Mouse (Mus musculus): ENCODE results near the gene Gjb4. TPM values are rescaled to one million over a fixed set of nuclear protein-coding genes. Genes with fewer than 3 reads are reported as not detected.

Gene Gjb4
- polyA plus RNA-seq, 1 experiment: not detected

DNA sequence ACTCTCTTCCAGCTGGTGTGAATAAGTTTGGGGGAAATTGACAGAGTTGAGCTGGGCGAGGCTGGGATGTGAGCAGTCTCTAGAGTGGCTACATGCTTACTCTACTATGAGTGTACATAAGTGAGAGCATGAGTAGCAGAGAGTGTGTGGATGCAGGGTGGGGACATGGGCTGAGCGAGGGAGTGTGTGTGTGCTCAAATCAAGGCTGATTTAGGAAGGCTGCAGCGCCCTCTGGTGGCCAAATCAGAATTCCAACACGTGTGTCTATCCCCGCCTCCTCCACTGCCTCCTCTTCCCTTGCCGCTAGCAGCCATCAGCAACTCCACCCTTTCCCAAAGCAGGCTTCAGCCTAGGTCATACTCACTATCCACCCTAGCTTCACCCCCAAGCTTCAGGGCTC, 29.1 kb downstream of the Gjb4 start:
- no peaks in the 10 kb centered on the region for H3K36me3 ChIP-seq (ENCODE audit: control insufficient read depth, insufficient read depth, low read length)
- TF ChIP-seq POLR2A (IDR thresholded peaks at IDR 0.05; ENCODE audit: low read depth, low read length) (no peak), CTCF (IDR thresholded peaks at IDR 0.05; ENCODE audit: extremely low read depth, insufficient read depth, insufficient read length, insufficient replicate concordance) (peak; percentile 69)
- no peaks in the 10 kb centered on the region for H3K4me1 ChIP-seq (ENCODE audit: control insufficient read depth, insufficient read depth, insufficient read length)
- peak; percentile 8 to 34 for DNase-seq (ENCODE audit: low read depth in 1 of 2, low spot score in 2 of 2)
- no peak overlapping the region for H3K27ac ChIP-seq (ENCODE audit: insufficient read depth, low read length)
- no peak overlapping the region for H3K4me3 ChIP-seq (ENCODE audit: extremely low read depth, insufficient read depth, insufficient read length)
- H3K27me3 ChIP-seq (ENCODE audit: control insufficient read depth, insufficient read depth, low read length): no peaks in the 10 kb centered on the region
- 29% methylated on average over 6 of the region's 6 CpGs for WGBS

DNA sequence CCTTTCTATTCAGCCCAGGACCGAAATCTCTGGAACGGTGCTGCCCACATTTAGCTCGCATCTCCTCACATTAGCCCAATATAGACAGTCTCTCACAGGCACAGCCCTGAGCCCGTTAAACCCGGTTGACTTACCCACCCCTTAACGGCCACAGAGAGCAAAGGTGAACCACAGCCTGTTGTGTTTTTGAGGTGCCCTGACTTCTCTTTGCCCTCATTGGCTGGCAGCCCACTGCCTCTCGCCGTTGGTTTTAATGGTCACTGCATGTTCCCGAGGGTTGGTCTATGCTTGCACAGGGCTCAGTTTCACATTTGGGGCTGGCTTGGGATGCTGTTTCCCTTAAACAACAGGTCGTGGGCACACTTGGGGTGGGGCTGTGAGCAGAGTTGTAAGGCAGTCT, 29.6 kb downstream of the Gjb4 start:
- no peak for DNase-seq (ENCODE audit: low read depth in 1 of 2, low spot score in 2 of 2)
- no peak overlapping the region for H3K27ac ChIP-seq (ENCODE audit: insufficient read depth, low read length)

DNA sequence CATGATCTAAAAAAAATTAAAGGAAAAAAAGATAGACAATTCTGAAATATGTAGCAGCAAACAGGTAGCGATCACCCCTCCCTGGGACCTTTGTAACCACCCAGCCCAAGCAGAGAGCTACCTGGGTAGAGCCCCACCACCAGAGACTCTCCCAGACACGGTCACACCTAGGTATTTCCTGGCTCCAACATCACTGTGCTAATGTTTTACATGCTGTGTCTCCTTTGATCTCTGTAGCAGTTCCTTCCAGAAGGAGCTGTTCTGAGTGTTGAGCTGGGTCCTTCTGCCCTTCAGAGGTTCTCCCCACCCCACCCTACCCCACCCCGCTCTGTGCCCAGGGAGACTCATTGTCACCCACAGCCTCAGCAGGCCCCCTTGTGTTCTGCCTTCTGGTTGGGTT, 30.2 kb downstream of the Gjb4 start:
- no peaks in the 10 kb centered on the region for H3K27me3 ChIP-seq (ENCODE audit: control insufficient read depth, insufficient read depth, low read length)
- H3K4me1 ChIP-seq (ENCODE audit: control insufficient read depth, insufficient read depth, insufficient read length): no peaks in the 10 kb centered on the region
- H3K36me3 ChIP-seq (ENCODE audit: control insufficient read depth, insufficient read depth, low read length): no peaks in the 10 kb centered on the region
- DNase-seq (ENCODE audit: low read depth in 1 of 2, low spot score in 2 of 2): no peak
- H3K4me3 ChIP-seq (ENCODE audit: extremely low read depth, insufficient read depth, insufficient read length): no peak overlapping the region
- H3K27ac ChIP-seq (ENCODE audit: insufficient read depth, low read length): no peak overlapping the region
- TF ChIP-seq CTCF (IDR thresholded peaks at IDR 0.05; ENCODE audit: extremely low read depth, insufficient read depth, insufficient read length, insufficient replicate concordance): no peak
- no peak for TF ChIP-seq POLR2A (IDR thresholded peaks at IDR 0.05; ENCODE audit: low read depth, low read length)
- WGBS: 84% methylated on average over 3 of the region's 3 CpGs

More for the DNA sequence above, 29.6 kb downstream of the Gjb4 start:
- no peak overlapping the region for H3K4me3 ChIP-seq (ENCODE audit: extremely low read depth, insufficient read depth, insufficient read length)
- WGBS: 76% methylated on average over 10 of the region's 10 CpGs
- H3K36me3 ChIP-seq (ENCODE audit: control insufficient read depth, insufficient read depth, low read length): no peaks in the 10 kb centered on the region
- H3K27me3 ChIP-seq (ENCODE audit: control insufficient read depth, insufficient read depth, low read length): no peaks in the 10 kb centered on the region
- TF ChIP-seq POLR2A (IDR thresholded peaks at IDR 0.05; ENCODE audit: low read depth, low read length) (no peak), CTCF (IDR thresholded peaks at IDR 0.05; ENCODE audit: extremely low read depth, insufficient read depth, insufficient read length, insufficient replicate concordance) (no peak)
- no peaks in the 10 kb centered on the region for H3K4me1 ChIP-seq (ENCODE audit: control insufficient read depth, insufficient read depth, insufficient read length)

DNA sequence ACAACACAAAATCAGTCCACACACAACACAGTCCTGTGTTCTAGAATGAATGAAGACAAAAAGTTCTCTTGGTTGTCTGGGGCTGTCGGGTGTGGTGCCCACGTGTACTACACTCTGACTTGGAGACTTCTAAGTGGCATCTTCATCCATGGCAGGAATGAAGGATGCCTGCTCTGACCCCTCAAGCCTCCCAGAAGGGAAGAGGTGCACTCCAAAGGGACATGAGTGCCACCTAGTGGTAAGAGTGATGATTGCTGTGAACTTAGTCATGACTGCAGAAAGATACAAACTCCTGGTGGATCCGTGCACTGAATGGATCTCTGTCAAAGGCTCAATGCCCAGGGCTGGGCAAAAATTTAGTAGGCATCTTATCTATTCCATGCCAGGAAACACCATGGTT, 34.3 kb downstream of the Gjb4 start:
- peak; percentile 8 to 42 for DNase-seq (ENCODE audit: low read depth in 1 of 2, low spot score in 2 of 2)
- WGBS: 7% methylated on average over 3 of the region's 3 CpGs
- TF ChIP-seq CTCF (IDR thresholded peaks at IDR 0.05; ENCODE audit: extremely low read depth, insufficient read depth, insufficient read length, insufficient replicate concordance) (peak; percentile 57; the same call in 1 of the 2 replicates), POLR2A (IDR thresholded peaks at IDR 0.05; ENCODE audit: low read depth, low read length) (no peak)
- no peaks in the 10 kb centered on the region for H3K27me3 ChIP-seq (ENCODE audit: control insufficient read depth, insufficient read depth, low read length)
- no peaks in the 10 kb centered on the region for H3K4me1 ChIP-seq (ENCODE audit: control insufficient read depth, insufficient read depth, insufficient read length)
- H3K27ac ChIP-seq (ENCODE audit: insufficient read depth, low read length): no peak overlapping the region
- H3K4me3 ChIP-seq (ENCODE audit: extremely low read depth, insufficient read depth, insufficient read length): no peak overlapping the region
- H3K36me3 ChIP-seq (ENCODE audit: control insufficient read depth, insufficient read depth, low read length): no peaks in the 10 kb centered on the region

DNA sequence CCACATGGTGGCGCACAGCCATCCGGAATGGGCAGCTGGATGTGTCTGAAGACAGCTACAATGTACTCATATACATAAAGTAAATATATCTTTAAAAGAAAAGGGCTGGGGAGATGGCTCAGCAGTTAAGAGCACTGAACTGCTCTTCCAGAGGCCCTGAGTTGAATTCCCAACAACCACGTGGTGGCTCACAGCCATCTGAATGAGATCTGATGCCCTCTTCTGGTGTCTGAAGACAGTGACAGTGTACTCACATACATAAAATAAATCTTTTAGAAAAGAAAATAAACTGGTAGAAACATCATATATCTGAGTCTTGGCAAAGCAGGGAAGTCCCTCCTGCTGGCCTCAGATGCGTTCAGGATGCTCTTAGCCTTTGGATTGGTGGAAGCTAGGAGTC, 36.7 kb downstream of the Gjb4 start:
- no peak overlapping the region for H3K4me3 ChIP-seq (ENCODE audit: extremely low read depth, insufficient read depth, insufficient read length)
- no peak overlapping the region for H3K27ac ChIP-seq (ENCODE audit: insufficient read depth, low read length)
- peaks cover 3% of the 10 kb centered on the region; the same call in 1 of the 2 replicates for H3K4me1 ChIP-seq (ENCODE audit: control insufficient read depth, insufficient read depth, insufficient read length)
- no peak for DNase-seq (ENCODE audit: low read depth in 1 of 2, low spot score in 2 of 2)
- H3K27me3 ChIP-seq (ENCODE audit: control insufficient read depth, insufficient read depth, low read length): no peaks in the 10 kb centered on the region
- no peaks in the 10 kb centered on the region for H3K36me3 ChIP-seq (ENCODE audit: control insufficient read depth, insufficient read depth, low read length)
- WGBS: 68% methylated on average over 4 of the region's 4 CpGs
- no peak for TF ChIP-seq POLR2A (IDR thresholded peaks at IDR 0.05; ENCODE audit: low read depth, low read length)
- TF ChIP-seq CTCF (IDR thresholded peaks at IDR 0.05; ENCODE audit: extremely low read depth, insufficient read depth, insufficient read length, insufficient replicate concordance): no peak

DNA sequence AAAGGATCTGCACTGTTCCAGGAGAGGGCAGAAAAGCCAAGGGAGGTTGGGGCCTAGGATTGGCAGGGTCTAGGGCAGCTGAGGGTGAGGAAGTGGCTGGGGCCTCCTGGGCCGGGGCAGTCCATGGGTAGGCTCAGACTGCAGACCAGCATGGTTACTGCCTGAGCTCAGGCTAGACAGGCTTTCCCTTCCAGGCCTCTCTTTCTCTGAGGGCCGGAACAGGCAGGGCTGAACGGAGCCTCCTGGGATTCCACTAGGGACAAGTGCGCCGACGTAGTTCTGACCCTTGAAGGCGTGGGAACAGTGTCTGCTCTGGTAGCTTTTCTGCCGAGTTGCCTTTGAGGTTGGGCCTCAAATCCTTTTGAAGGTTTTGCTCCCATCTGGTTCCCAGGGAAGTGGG, 38.1 kb downstream of the Gjb4 start:
- no peak overlapping the region for H3K27ac ChIP-seq (ENCODE audit: insufficient read depth, low read length)
- 87% methylated on average over 8 of the region's 8 CpGs for WGBS
- DNase-seq (ENCODE audit: low read depth in 1 of 2, low spot score in 2 of 2): no peak
- peaks cover 3% of the 10 kb centered on the region; the same call in 1 of the 2 replicates for H3K4me1 ChIP-seq (ENCODE audit: control insufficient read depth, insufficient read depth, insufficient read length)
- TF ChIP-seq CTCF (IDR thresholded peaks at IDR 0.05; ENCODE audit: extremely low read depth, insufficient read depth, insufficient read length, insufficient replicate concordance): no peak
- TF ChIP-seq POLR2A (IDR thresholded peaks at IDR 0.05; ENCODE audit: low read depth, low read length): no peak
- no peak overlapping the region for H3K4me3 ChIP-seq (ENCODE audit: extremely low read depth, insufficient read depth, insufficient read length)
- no peaks in the 10 kb centered on the region for H3K27me3 ChIP-seq (ENCODE audit: control insufficient read depth, insufficient read depth, low read length)
- no peaks in the 10 kb centered on the region for H3K36me3 ChIP-seq (ENCODE audit: control insufficient read depth, insufficient read depth, low read length)

DNA sequence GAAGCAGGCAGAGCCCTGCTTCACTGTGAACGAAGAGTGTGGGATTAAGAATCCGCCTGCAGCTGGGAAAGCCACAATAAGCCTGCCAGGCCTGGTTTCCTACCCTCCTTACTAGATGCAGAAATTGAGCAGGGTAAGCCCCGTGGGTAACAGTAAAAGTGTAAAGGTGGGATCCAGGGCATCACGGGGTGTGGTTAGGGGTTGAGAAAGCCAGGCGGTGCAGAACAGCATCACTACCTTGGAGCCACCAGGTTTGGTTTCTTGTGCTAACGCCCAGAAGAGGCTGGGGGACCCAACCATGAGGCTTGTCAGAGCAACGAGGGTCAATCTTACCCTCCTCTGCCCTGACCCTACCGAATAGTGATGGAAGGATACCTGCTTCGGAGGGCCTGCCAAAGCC, 39.3 kb downstream of the Gjb4 start:
- H3K27me3 ChIP-seq (ENCODE audit: control insufficient read depth, insufficient read depth, low read length): no peaks in the 10 kb centered on the region
- 78% methylated on average over 9 of the region's 9 CpGs for WGBS
- no peak for DNase-seq (ENCODE audit: low read depth in 1 of 2, low spot score in 2 of 2)
- peaks cover 3% of the 10 kb centered on the region; the same call in 1 of the 2 replicates for H3K4me1 ChIP-seq (ENCODE audit: control insufficient read depth, insufficient read depth, insufficient read length)
- no peaks in the 10 kb centered on the region for H3K36me3 ChIP-seq (ENCODE audit: control insufficient read depth, insufficient read depth, low read length)
- no peak overlapping the region for H3K4me3 ChIP-seq (ENCODE audit: extremely low read depth, insufficient read depth, insufficient read length)
- no peak for TF ChIP-seq CTCF (IDR thresholded peaks at IDR 0.05; ENCODE audit: extremely low read depth, insufficient read depth, insufficient read length, insufficient replicate concordance)
- TF ChIP-seq POLR2A (IDR thresholded peaks at IDR 0.05; ENCODE audit: low read depth, low read length): no peak
- H3K27ac ChIP-seq (ENCODE audit: insufficient read depth, low read length): no peak overlapping the region

Data from spleen, adult 2 months (tissue).